Mouse (Mus musculus): ENCODE measurements around the gene Dpp9. TPM values are rescaled to one million over a fixed set of nuclear protein-coding genes. Genes with fewer than 3 reads are reported as not detected.
A peak's percentile ranks its signal among the peaks of the same experiment; 100 is the strongest.

Dpp9 gene
- total and polyA plus RNA-seq, 2 experiments from 2014 or later = 19.0 to 31.3 TPM

GRCm38 (mm10) chr17:56162231-56162774 is 56.4 kb downstream of the Dpp9 start, which contains the start of gene Tnfaip8l1:
Tnfaip8l1 (plus strand) TSS chr17:56162477.
- Histone ChIP-seq H3K9me3 (ENCODE audit: low read length) (no peaks in the 10 kb centered on the region), H3K9ac (replicated peaks; ENCODE audit: low read length) (peak within 1 kb of the TSS; percentile 49), H3K4me3 (ENCODE audit: low read length) (peak within 1 kb of the TSS; percentile 37), H3K4me2 (ENCODE audit: low read depth, low read length) (peak within 1 kb of the TSS; percentile 73), H3K36me3 (ENCODE audit: insufficient read depth, low read length) (no peaks in the 10 kb centered on the region), H3K27me3 (ENCODE audit: insufficient read depth, low read length) (no peaks in the 10 kb centered on the region), H3K27ac (no peak within 1 kb of the TSS), H3K4me1 (ENCODE audit: insufficient read depth, low read length) (peaks cover 12% of the 10 kb centered on the region)
- no peak for TF ChIP-seq CTCF (IDR thresholded peaks at IDR 0.05; ENCODE audit: low read depth)
- under 1% methylated on average over 30 of the region's 30 CpGs for WGBS
- DNase-seq (ENCODE audit: low spot score) = peak; percentile 96
- peak; percentile 95 for ATAC-seq

DNA sequence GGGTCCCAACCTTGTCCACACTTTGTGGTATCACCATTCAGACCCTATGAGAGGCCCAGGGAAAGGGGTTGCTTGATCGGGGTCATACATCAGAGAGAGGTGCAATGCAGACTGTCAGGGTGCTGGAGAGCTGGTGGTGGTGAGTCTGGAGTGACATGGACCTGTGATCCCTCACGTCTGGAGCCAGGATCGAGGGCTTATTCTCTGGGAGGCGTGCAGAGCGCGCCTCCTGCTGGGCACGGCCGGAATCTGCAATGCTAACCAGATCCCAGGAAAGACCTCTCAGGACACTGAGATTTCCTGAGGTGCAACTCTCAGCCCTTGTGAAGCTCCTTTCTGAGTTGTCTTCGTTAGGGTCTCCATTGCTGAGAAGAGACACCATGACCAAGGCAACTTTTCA is 59.0 kb downstream of the Dpp9 start:
- H3K4me2 ChIP-seq (ENCODE audit: low read depth, low read length) = no peak overlapping the region
- H3K9ac ChIP-seq (replicated peaks; ENCODE audit: low read length) = no peak overlapping the region
- H3K4me3 ChIP-seq (ENCODE audit: low read length) = no peak overlapping the region
- DNase-seq (ENCODE audit: low spot score) (peak; percentile 73), ATAC-seq (no peak)
- peaks cover 8% of the 10 kb centered on the region for H3K4me1 ChIP-seq (ENCODE audit: insufficient read depth, low read length)
- no peaks in the 10 kb centered on the region for H3K9me3 ChIP-seq (ENCODE audit: low read length)
- H3K27ac ChIP-seq = no peak overlapping the region
- peak; percentile 87 for TF ChIP-seq CTCF (IDR thresholded peaks at IDR 0.05; ENCODE audit: low read depth)
- WGBS = 2% methylated on average over 9 of the region's 9 CpGs
- H3K27me3 ChIP-seq (ENCODE audit: insufficient read depth, low read length) = no peaks in the 10 kb centered on the region
- no peaks in the 10 kb centered on the region for H3K36me3 ChIP-seq (ENCODE audit: insufficient read depth, low read length)

DNA sequence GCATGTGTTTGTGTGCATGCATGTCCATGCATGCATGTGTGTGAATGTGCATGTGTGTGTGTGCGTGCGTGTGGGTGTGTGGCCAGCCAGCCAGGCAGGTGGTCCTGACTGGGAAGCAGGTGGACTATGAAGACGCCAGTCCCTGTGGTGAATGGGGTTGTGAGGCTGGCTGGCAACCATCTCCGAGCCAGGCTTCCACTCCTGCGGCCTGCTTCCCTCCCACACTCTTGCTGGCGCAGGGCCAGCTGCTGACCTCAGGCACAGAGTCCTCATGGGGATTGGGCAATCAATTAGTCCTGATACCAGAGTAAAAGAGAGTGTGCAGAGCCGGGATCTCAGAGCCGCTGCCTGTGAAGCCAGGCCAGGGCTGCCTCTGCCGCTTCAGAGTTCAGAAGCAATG is 65.1 kb downstream of the Dpp9 start:
- ATAC-seq = peak; percentile 49

GRCm38 (mm10) chr17:56149897-56150296 is 68.8 kb downstream of the Dpp9 start:
- Histone ChIP-seq H3K27me3 (ENCODE audit: insufficient read depth, low read length) (no peaks in the 10 kb centered on the region), H3K27ac (no peak overlapping the region), H3K9me3 (ENCODE audit: low read length) (no peaks in the 10 kb centered on the region), H3K9ac (replicated peaks; ENCODE audit: low read length) (no peak overlapping the region), H3K4me3 (ENCODE audit: low read length) (no peak overlapping the region), H3K4me2 (ENCODE audit: low read depth, low read length) (no peak overlapping the region), H3K4me1 (ENCODE audit: insufficient read depth, low read length) (peaks cover 7% of the 10 kb centered on the region; the same call in 1 of the 2 replicates), H3K36me3 (ENCODE audit: insufficient read depth, low read length) (no peaks in the 10 kb centered on the region)
- DNase-seq (ENCODE audit: low spot score) (no peak), ATAC-seq (no peak)
- TF ChIP-seq CTCF (IDR thresholded peaks at IDR 0.05; ENCODE audit: low read depth) = no peak
- 59% methylated on average over 2 of the region's 2 CpGs for WGBS

More for the DNA sequence above, 65.1 kb downstream of the Dpp9 start:
- DNase-seq (ENCODE audit: low spot score) = peak; percentile 80
- H3K27ac ChIP-seq = no peak overlapping the region
- no peak overlapping the region for H3K4me3 ChIP-seq (ENCODE audit: low read length)
- H3K27me3 ChIP-seq (ENCODE audit: insufficient read depth, low read length) = no peaks in the 10 kb centered on the region
- H3K4me2 ChIP-seq (ENCODE audit: low read depth, low read length) = no peak overlapping the region
- H3K4me1 ChIP-seq (ENCODE audit: insufficient read depth, low read length) = peaks cover 7% of the 10 kb centered on the region; the same call in 1 of the 2 replicates
- TF ChIP-seq CTCF (IDR thresholded peaks at IDR 0.05; ENCODE audit: low read depth) = no peak
- 22% methylated on average over 9 of the region's 9 CpGs for WGBS
- H3K9me3 ChIP-seq (ENCODE audit: low read length) = no peaks in the 10 kb centered on the region
- no peak overlapping the region for H3K9ac ChIP-seq (replicated peaks; ENCODE audit: low read length)
- no peaks in the 10 kb centered on the region for H3K36me3 ChIP-seq (ENCODE audit: insufficient read depth, low read length)

DNA sequence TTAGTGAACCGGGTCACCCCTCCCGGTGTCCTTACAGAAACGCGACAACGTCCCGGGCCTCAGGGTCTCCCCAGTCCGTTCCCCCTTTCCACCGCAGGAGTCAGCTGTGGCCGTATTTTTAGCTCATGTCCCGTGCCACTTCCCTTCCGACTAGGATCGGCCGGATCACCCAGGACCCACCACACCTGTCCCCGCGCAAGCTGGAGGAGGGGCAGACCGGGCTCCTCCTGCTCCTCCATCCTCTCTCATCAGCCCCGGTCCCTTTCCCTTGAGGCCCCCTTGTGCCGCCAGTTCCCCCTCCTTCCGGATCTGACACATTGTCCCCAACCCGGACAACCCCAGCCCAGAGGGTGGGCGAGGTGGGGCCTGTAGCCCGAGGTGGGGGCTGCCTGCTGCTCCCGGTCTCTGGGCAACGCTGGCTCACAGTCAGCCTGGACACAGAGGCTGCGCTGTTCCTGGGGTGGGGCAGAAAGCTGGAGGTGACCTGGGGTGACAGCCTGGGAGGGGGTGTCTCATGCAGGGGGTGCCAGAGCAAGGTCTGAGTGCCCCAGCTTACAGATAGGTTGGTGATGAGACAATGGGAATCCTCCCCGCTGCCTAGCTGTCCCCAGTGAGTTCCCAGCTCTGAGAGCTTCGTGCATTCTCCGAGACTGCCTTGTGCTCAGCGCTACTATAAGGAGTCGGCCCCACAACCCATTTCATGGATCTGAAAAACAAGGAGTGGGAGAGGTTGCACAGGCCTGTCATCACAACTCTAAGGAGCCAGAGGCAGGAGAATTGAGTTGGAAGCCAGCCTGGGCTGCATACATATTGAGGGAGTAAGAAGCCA is 69.7 kb downstream of the Dpp9 start:
- peak overlapping the region; percentile 53 for H3K9ac ChIP-seq (replicated peaks; ENCODE audit: low read length)
- H3K36me3 ChIP-seq (ENCODE audit: insufficient read depth, low read length) = no peaks in the 10 kb centered on the region
- H3K4me3 ChIP-seq (ENCODE audit: low read length) = peak overlapping the region; percentile 37
- peak; percentile 48 for DNase-seq (ENCODE audit: low spot score)
- no peaks in the 10 kb centered on the region for H3K27me3 ChIP-seq (ENCODE audit: insufficient read depth, low read length)
- no peak overlapping the region for H3K27ac ChIP-seq
- no peaks in the 10 kb centered on the region for H3K9me3 ChIP-seq (ENCODE audit: low read length)
- no peak for TF ChIP-seq CTCF (IDR thresholded peaks at IDR 0.05; ENCODE audit: low read depth)
- peak; percentile 52; the same call in 1 of the 2 replicates for ATAC-seq
- H3K4me2 ChIP-seq (ENCODE audit: low read depth, low read length) = peak overlapping the region; percentile 73
- under 1% methylated on average over 28 of the region's 30 CpGs for WGBS
- peaks cover 7% of the 10 kb centered on the region; the same call in 1 of the 2 replicates for H3K4me1 ChIP-seq (ENCODE audit: insufficient read depth, low read length)

DNA sequence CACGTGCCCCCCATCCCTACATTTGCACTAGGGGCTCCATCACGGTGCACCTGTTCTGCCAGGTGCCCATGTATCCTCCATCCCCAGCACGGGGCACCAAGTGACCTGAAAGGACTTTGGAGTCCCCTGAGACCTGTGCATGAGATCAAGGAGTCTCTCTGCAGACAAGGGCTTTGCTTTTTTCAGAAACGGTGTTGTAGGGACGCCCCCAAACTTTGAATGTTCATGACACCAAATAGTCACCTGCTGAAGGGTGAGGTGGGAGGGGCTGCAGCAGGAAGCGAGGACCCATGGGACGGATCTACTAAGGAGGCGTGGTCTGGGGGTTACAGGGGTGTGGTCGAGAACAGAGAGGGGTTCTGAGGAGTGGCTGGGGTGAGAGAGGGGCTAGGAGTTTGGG is 70.4 kb downstream of the Dpp9 start:
- ATAC-seq = no peak
- TF ChIP-seq CTCF (IDR thresholded peaks at IDR 0.05; ENCODE audit: low read depth) = no peak

More for the DNA sequence above, 70.4 kb downstream of the Dpp9 start:
- Histone ChIP-seq H3K27me3 (ENCODE audit: insufficient read depth, low read length) (no peaks in the 10 kb centered on the region), H3K4me3 (ENCODE audit: low read length) (no peak overlapping the region; the same call in 1 of the 2 replicates), H3K9me3 (ENCODE audit: low read length) (no peaks in the 10 kb centered on the region), H3K4me2 (ENCODE audit: low read depth, low read length) (peak overlapping the region; percentile 73), H3K36me3 (ENCODE audit: insufficient read depth, low read length) (no peaks in the 10 kb centered on the region), H3K4me1 (ENCODE audit: insufficient read depth, low read length) (peaks cover 7% of the 10 kb centered on the region; the same call in 1 of the 2 replicates), H3K27ac (no peak overlapping the region), H3K9ac (replicated peaks; ENCODE audit: low read length) (peak overlapping the region; percentile 53; the same call in 1 of the 2 replicates)
- 18% methylated on average over 9 of the region's 9 CpGs for WGBS
- no peak for DNase-seq (ENCODE audit: low spot score)

Data from hindbrain, postnatal 0 days (tissue).